Mouse (Mus musculus): ENCODE measurements around the gene Grin2c. TPM values are rescaled to one million over a fixed set of nuclear protein-coding genes. Genes with fewer than 3 reads are reported as not detected.

The Grin2c gene
- polyA plus RNA-seq, 1 experiment, result 0.33 TPM

DNA sequence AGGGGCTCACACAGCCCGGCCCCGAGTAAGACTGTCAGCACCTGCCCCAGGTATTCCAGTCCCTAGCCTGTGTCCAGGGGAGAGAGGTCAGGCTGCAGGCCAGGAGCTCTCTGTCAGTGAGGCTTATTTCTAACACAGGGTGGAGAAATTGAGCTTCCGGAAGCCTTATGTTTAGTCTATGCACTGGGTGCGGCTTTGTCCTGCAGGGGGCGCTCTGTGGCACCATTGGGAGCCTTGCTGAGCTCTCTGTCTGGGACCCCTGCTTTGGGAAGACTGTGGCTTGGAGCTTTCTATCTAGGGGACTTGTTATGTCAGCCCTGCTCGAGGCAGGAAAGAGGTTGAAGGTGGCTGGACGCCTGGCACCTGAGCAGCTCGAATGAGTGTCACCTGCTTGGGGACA lies 42.2 kb downstream of the Grin2c start:
- 55% methylated on average over 8 of the region's 8 CpGs for WGBS
- Histone ChIP-seq H3K27me3 (ENCODE audit: control insufficient read depth, insufficient read depth, low read length) (no peaks in the 10 kb centered on the region), H3K36me3 (ENCODE audit: control insufficient read depth, insufficient read depth, low read length) (0 out of 2 replicates have a peak, but pooled peaks cover 1% of the 10 kb centered on the region), H3K27ac (ENCODE audit: insufficient read depth, low read depth, low read length) (no peak overlapping the region), H3K4me3 (ENCODE audit: low read depth, low read length) (no peak overlapping the region), H3K4me1 (ENCODE audit: control insufficient read depth, insufficient read depth, insufficient read length, low read length) (peaks cover under 1% of the 10 kb centered on the region; the same call in 1 of the 2 replicates)
- peak; percentile 64; the same call in 1 of the 2 replicates for TF ChIP-seq CTCF (IDR thresholded peaks at IDR 0.05; ENCODE audit: extremely low read depth, insufficient read length, insufficient replicate concordance, low read depth, low read length)
- TF ChIP-seq POLR2A (IDR thresholded peaks at IDR 0.05; ENCODE audit: low read depth, low read length), result no peak

DNA sequence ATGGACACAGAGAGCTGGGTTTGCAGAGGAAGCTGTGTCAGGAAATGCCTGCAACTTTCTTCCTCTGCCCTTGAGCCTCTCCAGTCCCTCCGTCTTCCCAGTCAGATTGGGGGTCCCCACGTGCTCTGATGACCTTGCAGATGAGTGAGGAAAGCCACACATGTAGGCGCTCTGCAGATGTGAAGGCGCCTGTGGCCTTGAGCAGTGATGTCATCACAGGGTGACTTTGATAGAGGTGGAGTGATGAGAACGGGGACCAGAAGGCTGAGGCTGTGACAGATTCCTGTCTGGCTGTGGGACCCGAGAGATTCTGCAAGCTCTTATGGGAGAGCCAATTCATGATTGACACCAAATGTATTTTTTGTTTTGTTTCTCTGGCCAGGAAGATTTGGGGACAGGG lies 43.2 kb downstream of the Grin2c start:
- Histone ChIP-seq H3K27ac (ENCODE audit: insufficient read depth, low read depth, low read length) (no peak overlapping the region), H3K27me3 (ENCODE audit: control insufficient read depth, insufficient read depth, low read length) (no peaks in the 10 kb centered on the region), H3K36me3 (ENCODE audit: control insufficient read depth, insufficient read depth, low read length) (0 out of 2 replicates have a peak, but pooled peaks cover 1% of the 10 kb centered on the region), H3K4me3 (ENCODE audit: low read depth, low read length) (no peak overlapping the region), H3K4me1 (ENCODE audit: control insufficient read depth, insufficient read depth, insufficient read length, low read length) (peaks cover 9% of the 10 kb centered on the region; the same call in 1 of the 2 replicates)
- TF ChIP-seq CTCF (IDR thresholded peaks at IDR 0.05; ENCODE audit: extremely low read depth, insufficient read length, insufficient replicate concordance, low read depth, low read length) (no peak), POLR2A (IDR thresholded peaks at IDR 0.05; ENCODE audit: low read depth, low read length) (no peak)
- WGBS, result 75% methylated on average over 6 of the region's 6 CpGs

DNA sequence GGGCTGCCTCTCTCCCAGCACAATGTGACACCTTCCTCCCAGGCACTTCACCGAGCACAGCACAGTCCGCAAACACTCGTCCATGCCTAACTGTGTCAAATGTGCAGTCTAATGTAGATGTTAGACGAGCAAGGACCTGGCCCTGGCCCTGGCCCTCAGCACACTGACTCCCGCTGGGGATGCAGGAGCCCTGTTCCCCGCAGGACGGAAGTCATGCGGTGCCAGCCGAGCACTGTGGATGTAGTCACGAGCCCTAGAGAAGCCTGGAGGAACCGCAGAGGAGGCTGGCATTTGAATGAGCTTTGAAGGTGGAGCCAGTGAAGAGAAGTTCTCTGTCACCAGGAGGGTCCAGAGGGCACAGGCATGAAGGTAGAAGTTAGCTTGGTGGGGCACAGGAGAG lies 43.6 kb downstream of the Grin2c start:
- TF ChIP-seq POLR2A (IDR thresholded peaks at IDR 0.05; ENCODE audit: low read depth, low read length) (no peak), CTCF (IDR thresholded peaks at IDR 0.05; ENCODE audit: extremely low read depth, insufficient read length, insufficient replicate concordance, low read depth, low read length) (no peak)
- Histone ChIP-seq H3K4me3 (ENCODE audit: low read depth, low read length) (no peak overlapping the region), H3K36me3 (ENCODE audit: control insufficient read depth, insufficient read depth, low read length) (0 out of 2 replicates have a peak, but pooled peaks cover 1% of the 10 kb centered on the region), H3K27ac (ENCODE audit: insufficient read depth, low read depth, low read length) (no peak overlapping the region), H3K4me1 (ENCODE audit: control insufficient read depth, insufficient read depth, insufficient read length, low read length) (peaks cover 13% of the 10 kb centered on the region; the same call in 1 of the 2 replicates), H3K27me3 (ENCODE audit: control insufficient read depth, insufficient read depth, low read length) (no peaks in the 10 kb centered on the region)
- 84% methylated on average over 11 of the region's 11 CpGs for WGBS

DNA sequence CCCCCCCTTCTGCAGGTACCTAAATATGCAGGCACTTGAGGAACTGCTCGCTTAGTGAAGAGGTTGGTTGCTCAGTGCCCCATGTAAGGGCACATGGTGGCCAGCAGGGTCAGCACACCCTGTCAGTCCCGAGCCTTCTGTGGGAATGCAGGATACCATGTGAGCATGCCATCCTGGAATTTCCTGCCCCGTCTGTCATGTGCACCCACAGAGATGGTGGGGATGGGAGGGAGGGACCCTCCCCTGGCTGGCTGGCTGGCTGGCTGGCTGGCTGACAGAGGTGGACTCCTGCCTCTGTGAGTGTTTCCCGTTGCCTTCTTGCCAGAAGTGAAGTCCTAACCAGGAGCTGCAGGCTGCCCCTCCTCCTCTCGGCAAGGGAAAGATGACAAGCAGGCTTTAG lies 44.5 kb downstream of the Grin2c start:
- TF ChIP-seq POLR2A (IDR thresholded peaks at IDR 0.05; ENCODE audit: low read depth, low read length) (no peak), CTCF (IDR thresholded peaks at IDR 0.05; ENCODE audit: extremely low read depth, insufficient read length, insufficient replicate concordance, low read depth, low read length) (no peak)
- peaks cover 13% of the 10 kb centered on the region; the same call in 1 of the 2 replicates for H3K4me1 ChIP-seq (ENCODE audit: control insufficient read depth, insufficient read depth, insufficient read length, low read length)
- 73% methylated on average over 5 of the region's 5 CpGs for WGBS
- H3K27ac ChIP-seq (ENCODE audit: insufficient read depth, low read depth, low read length), result no peak overlapping the region
- H3K27me3 ChIP-seq (ENCODE audit: control insufficient read depth, insufficient read depth, low read length), result no peaks in the 10 kb centered on the region
- no peaks in the 10 kb centered on the region for H3K36me3 ChIP-seq (ENCODE audit: control insufficient read depth, insufficient read depth, low read length)
- no peak overlapping the region for H3K4me3 ChIP-seq (ENCODE audit: low read depth, low read length)

DNA sequence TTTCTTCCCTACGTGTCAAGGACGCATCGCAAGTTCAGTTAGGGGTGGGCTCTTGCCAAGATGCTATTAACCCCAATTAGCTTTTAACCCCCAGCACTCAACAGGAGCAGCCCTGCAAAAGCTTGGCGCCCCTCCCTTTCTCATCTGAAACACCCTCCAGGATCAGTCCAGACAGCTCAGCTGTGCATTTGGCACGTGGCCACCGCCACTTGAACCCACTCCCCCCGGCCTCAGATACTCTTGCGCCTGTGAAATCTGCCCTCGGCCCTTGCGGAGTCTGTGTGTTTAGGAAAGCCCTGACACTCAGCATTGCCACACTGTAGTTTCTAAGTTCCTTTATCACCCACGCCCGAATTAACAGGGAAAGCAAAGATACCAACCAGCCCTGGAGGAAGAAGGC lies 45.0 kb downstream of the Grin2c start:
- TF ChIP-seq CTCF (IDR thresholded peaks at IDR 0.05; ENCODE audit: extremely low read depth, insufficient read length, insufficient replicate concordance, low read depth, low read length), result no peak
- no peak for TF ChIP-seq POLR2A (IDR thresholded peaks at IDR 0.05; ENCODE audit: low read depth, low read length)
- Histone ChIP-seq H3K36me3 (ENCODE audit: control insufficient read depth, insufficient read depth, low read length) (no peaks in the 10 kb centered on the region), H3K27me3 (ENCODE audit: control insufficient read depth, insufficient read depth, low read length) (no peaks in the 10 kb centered on the region), H3K4me3 (ENCODE audit: low read depth, low read length) (no peak overlapping the region), H3K27ac (ENCODE audit: insufficient read depth, low read depth, low read length) (no peak overlapping the region), H3K4me1 (ENCODE audit: control insufficient read depth, insufficient read depth, insufficient read length, low read length) (peaks cover 13% of the 10 kb centered on the region; the same call in 1 of the 2 replicates)
- WGBS, result 65% methylated on average over 12 of the region's 12 CpGs

DNA sequence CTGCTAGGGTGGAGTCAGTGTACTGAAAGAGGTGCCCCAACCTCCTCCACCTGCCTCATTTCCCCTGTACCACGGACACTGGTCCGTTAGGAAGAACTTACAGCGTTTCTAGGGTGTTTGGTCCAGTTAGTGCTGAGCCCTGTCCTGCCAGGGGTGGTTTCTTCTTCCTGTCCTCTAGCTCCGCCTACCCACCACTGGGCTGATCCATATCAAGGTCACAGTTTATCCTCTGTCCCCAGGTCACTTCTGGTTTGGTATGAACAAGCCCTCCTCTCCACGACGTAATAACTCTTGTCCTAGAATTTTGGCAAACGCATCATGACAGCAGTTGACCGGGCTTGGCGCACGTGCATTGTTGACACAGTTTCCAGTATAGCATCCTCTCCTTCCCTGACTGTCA lies 47.4 kb downstream of the Grin2c start:
- WGBS, result 56% methylated on average over 10 of the region's 10 CpGs
- TF ChIP-seq CTCF (IDR thresholded peaks at IDR 0.05; ENCODE audit: extremely low read depth, insufficient read length, insufficient replicate concordance, low read depth, low read length) (no peak), POLR2A (IDR thresholded peaks at IDR 0.05; ENCODE audit: low read depth, low read length) (no peak)
- peak overlapping the region; percentile 4; the same call in 1 of the 2 replicates for H3K27ac ChIP-seq (ENCODE audit: insufficient read depth, low read depth, low read length)

DNA sequence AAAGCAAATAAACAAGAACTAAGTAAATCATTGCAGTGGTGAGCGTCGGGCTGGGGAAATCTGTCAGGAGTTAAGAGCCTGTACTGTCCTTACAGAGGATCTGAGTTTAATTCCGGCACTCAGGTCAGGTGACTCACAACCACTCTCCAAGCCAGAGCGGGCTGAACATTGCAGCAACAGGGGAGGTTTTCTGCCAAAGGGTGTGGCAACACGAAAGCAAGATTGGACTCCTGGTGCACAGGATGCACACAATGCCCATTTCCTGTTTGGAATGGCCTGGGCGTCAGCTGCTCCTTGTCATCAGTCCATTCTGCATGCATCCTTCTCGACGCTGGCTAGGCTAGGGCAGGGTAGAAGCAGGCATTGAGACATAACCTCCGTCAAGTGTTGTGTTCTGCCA lies 47.8 kb downstream of the Grin2c start:
- Histone ChIP-seq H3K27ac (ENCODE audit: insufficient read depth, low read depth, low read length) (peak overlapping the region; percentile 26), H3K36me3 (ENCODE audit: control insufficient read depth, insufficient read depth, low read length) (no peaks in the 10 kb centered on the region), H3K4me1 (ENCODE audit: control insufficient read depth, insufficient read depth, insufficient read length, low read length) (peaks cover 13% of the 10 kb centered on the region; the same call in 1 of the 2 replicates), H3K4me3 (ENCODE audit: low read depth, low read length) (no peak overlapping the region), H3K27me3 (ENCODE audit: control insufficient read depth, insufficient read depth, low read length) (no peaks in the 10 kb centered on the region)
- no peak for TF ChIP-seq POLR2A (IDR thresholded peaks at IDR 0.05; ENCODE audit: low read depth, low read length)
- TF ChIP-seq CTCF (IDR thresholded peaks at IDR 0.05; ENCODE audit: extremely low read depth, insufficient read length, insufficient replicate concordance, low read depth, low read length), result no peak
- 16% methylated on average over 9 of the region's 9 CpGs for WGBS

More for the DNA sequence above, 47.4 kb downstream of the Grin2c start:
- Histone ChIP-seq H3K27me3 (ENCODE audit: control insufficient read depth, insufficient read depth, low read length) (no peaks in the 10 kb centered on the region), H3K4me3 (ENCODE audit: low read depth, low read length) (no peak overlapping the region), H3K4me1 (ENCODE audit: control insufficient read depth, insufficient read depth, insufficient read length, low read length) (peaks cover 13% of the 10 kb centered on the region; the same call in 1 of the 2 replicates), H3K36me3 (ENCODE audit: control insufficient read depth, insufficient read depth, low read length) (no peaks in the 10 kb centered on the region)

Data from small intestine, adult 2 months (tissue).